Mouse (Mus musculus) embryo, embryonic 11 days (tissue): ENCODE results near the gene Coq8a.

Experiments
- DNase-seq: peaks from one replicate; pipeline ENCODE4 v3.0.0-alpha.2; 2015

The Coq8a gene

DNA sequence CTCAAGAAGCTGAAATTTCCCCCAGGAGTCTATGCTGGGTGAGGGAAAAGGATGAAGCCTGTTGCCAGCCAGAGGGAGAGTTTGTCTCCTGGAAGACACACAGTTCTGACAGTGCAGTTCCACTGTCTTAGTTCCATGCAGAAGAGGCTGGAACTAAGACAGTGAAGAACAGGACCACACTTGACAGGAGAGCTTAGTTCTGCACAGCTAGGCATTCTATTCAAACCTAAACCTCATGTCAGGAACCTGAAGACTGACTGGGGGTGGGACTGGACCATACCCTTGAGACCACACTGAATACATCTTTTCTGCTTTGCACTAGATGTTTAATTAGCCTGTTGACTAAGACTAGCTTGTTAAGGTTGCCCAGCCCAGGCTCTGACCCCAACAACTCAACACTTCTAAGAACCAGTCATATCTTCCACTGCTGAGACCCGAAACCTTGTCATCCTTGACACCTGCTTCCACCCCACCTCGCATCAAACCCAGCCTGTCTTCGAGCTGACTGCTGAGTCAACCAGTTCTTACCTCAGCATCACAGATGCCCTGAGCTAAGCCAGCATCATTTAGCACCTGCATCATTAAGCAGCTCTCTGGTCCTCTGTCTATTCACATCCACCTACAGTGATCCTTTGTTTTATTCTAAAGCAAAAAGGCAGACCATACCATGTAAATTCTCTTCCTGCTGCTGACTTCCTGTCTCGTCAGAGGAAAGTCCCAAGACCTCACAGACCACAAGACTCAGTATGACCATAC is at the start of gene Coq8a:
TSS of gene Coq8a (minus strand) at position 644 of the 756 bp plus-strand sequence.
- DNase-seq, result no peak

- no peak for DNase-seq
Observed at GRCm38 (mm10) chr1:180248593-180249146, 49.3 kb upstream of the Coq8a start.

GRCm38 (mm10) chr1:180247901-180248300 is 48.5 kb upstream of the Coq8a start:
- no peak for DNase-seq

- no peak for DNase-seq
Observed at GRCm38 (mm10) chr1:180245741-180246507, 46.5 kb upstream of the Coq8a start.

DNA sequence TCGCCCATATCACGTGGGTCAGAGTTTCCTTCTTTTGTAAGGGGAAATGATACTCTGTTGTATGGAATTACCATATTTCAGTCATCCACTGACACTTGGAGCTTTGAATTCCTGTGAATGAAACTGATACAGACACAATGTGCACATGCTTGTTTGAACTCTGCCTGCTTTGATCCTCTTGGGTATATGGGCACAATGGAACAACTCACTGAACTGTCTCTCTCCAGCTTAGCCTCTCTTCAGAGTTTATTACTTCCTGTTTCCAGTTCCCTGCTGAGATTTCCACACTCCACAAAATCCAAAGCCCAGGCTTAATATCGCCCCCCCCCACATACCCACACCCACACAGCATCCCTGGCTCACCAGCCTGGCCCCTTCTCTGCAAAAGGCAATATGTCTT is 32.3 kb upstream of the Coq8a start:
- no peak for DNase-seq

DNA sequence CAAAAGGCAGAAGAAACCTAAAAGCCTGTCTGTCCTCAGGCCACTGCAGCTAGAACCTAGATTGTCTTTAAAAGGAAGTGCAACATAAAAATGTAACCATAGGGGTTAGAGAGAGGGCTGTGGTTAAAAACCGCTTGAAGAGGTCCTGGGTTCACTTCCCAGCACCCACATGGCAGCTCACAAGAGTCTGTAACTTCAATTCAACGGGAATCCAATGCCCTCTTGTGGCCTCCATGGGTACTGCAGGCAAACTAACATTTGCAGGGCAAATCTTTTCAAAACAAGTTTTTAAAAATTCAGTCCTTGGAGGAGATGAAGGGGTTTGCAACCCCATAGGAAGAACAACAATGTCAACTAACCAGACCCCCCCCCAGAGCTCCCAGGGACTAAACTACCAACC is 31.2 kb upstream of the Coq8a start:
- peak; percentile 41 for DNase-seq

DNA sequence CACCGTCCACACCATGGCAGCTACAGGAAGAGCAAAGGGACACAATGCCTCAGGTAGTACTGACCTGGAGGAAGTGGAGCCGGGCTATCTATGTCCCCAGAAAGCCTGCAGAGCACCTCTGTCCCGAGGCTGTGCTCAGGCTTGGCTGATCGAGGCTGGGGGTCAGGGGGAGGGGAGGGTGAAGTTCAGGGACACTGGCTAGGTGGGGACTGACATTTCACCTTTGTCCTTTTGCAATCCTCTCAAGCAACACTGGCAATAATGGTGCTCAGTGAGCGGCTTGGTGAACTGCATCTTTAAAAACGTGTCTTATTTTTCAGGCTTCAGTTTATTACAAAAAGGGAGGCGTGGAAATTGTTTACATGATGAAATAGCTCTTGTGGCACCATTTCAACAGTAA is 30.5 kb upstream of the Coq8a start:
- DNase-seq, result no peak

DNA sequence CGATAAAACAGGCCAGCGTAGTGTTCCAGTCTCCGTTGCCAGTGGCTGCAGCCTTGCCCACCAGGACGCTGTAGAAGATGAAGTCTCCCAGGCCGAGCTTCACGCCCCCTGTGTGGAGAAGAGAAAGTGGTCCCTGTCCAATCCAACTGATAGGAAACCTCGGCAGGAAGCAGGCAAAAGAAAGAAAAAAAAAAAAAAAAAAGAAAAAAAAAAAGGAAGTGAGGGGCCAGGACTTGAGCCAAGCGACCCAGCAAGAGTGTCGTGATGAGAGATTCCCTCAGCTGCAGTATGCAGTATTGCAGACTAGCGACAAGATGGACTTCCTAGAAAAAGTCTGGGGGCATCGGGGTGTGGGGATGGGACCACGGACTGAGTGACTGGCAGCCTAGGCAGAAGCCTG is 29.5 kb upstream of the Coq8a start:
- DNase-seq, result no peak

DNA sequence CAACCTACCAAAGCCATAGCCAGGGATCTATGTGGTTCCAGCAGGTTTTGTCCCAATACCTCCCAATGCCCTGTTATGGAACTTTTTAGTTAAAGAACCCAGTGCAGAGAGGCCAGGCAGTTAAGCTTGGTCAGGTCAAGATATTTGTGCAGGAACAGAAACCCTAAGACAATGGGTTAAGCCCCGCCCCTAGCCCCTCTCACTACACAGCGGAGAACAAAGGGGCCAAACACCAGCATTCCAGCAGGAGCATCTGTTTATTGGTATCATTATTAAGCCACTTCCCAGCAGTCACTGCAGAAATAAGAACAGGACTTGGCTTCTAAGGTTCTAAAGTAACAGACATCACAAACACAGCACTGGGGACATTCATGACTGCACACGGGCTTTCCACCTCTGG is 27.4 kb upstream of the Coq8a start:
- DNase-seq, result no peak

- peak; percentile 48 for DNase-seq
Observed at GRCm38 (mm10) chr1:180226221-180226713, 26.9 kb upstream of the Coq8a start.

DNA sequence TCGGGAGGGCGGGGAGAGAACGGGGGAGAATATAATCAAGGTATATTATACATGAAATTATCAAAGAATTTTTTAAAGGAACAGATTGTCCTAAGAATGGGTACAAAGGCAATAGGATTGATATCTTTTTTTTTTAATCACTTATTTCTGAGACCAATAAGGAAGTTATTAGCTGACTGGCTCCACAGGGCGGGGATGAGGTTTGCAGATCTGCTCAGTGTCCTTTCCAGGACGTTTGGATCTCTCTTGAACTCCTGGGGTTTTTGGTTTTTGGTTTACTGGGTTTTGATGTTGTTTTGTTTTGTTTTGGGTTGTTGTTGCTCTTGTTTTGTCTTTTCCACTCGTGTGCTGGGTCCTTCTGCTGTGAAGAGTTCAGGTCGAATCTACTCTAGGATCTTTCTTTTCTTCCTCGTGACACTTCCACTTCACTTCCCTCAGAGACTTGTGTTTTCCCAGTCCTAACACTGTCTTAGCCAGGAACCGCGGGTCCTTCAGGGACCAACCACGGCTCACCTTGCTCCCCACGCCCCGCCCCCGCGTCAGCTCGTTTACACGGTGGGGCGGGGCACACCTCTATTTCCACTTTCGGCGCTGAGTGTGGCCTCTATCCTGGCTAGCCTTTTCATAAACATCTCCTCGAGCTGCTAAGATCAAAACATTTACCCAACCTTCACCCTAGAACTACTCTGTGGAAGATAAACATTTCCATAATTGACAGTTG is 26.3 kb upstream of the Coq8a start:
- DNase-seq, result peak; percentile 84

GRCm38 (mm10) chr1:180222007-180222406 is 22.6 kb upstream of the Coq8a start:
- no peak for DNase-seq

- no peak for DNase-seq
Observed at GRCm38 (mm10) chr1:180220791-180221542, 21.6 kb upstream of the Coq8a start.

DNA sequence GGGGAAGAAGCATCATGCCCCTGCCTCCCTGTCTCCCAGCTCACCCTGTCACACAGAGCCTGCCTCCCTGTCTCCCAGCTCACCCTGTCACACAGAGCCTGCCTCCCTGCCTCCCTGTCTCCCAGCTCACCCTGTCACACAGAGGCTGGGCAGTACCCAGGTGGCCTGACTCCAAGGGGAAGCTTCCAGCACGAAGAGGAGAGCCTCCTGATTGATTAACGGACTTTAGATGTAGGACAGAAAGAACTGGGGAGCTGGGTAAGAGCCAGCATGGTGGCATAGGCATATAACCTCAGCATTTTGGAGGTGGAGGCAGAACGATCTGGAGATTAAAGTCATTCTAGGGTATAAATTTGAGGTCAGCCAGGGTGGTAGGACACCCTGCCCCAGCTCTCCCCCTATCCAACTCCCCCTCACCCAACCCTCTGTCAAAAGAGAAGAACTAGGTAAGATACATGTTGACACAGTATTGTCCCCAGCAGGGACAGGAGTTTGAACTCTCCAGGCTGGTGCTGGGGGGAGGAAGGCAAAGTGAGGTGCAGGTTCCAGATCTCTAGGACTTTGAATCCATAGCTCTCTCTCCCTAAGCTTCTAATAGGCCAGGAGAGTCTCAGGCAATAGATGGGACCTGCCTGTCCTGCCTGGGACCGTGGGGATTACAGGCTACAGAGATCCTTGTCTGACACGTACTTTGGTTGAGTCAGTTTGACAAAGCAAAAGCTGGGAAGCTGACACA is 17.3 kb upstream of the Coq8a start:
- no peak for DNase-seq

- DNase-seq, result peak; percentile 78
Observed at GRCm38 (mm10) chr1:180215044-180215443, 15.6 kb upstream of the Coq8a start.

- DNase-seq, result no peak
Observed at GRCm38 (mm10) chr1:180212911-180213310, 13.5 kb upstream of the Coq8a start.

DNA sequence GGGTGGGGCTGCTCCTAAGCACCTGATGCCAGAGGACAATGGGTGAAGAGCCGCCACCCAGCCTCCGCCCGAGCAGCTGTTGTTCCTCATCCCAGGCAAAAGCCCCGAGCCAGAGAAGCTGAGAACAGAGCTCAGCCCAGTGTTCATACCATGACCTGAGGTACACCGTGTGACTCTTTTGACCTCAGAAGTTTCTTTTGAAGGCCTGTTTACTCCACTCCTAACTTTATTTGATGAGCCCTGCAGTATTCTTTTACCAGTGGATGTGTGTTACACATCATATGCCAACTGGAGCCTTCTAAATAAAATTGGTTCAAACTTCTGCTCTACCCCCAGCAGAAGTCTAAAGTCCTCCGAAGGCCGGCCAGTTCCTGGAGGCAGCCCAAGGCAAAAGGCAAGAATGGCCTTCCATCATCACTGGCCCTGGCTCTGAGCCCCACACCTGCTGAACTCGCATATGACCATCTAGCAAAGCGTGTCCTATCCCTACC is 11.4 kb upstream of the Coq8a start:
- DNase-seq, result no peak

- DNase-seq, result no peak
Observed at GRCm38 (mm10) chr1:180210031-180210432, 10.6 kb upstream of the Coq8a start.

GRCm38 (mm10) chr1:180208370-180208769 is 9.0 kb upstream of the Coq8a start:
- no peak for DNase-seq

DNA sequence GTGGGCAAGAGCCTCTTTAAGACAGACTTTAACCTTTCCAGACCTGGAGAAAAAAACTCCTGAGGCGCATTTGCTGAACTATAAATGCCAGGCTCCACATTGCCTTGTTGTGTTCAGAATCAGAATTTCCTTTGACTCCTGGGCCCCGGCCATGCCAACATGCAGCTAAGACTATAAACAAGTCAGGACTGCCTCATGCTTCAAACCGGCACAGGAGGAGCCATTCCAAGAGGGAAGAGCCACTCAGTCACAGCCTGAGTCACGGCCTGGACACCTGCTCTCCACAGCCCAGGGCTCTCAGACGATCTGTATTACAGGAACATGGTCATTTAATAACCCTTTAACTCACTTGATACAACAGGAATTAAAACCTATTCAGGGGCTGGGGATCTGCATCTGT is 1.3 kb upstream of the Coq8a start:
- DNase-seq, result no peak

DNA sequence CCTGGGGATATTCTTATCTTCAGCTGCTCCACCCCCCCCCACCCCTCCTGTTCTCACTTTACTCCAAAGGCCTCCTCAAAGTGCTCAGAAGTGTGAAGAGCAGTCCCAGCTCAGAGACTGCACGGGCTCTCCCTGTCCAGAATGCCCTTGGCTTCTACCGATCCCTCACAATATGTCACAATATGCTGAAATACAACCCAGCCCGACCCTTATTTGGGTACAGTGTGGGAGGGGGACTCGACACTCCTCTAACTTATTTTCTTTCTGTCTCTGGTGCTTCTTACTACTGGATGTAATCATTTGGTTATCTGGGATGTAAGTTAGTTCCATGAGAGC is 281 bp upstream of the Coq8a start:
- no peak for DNase-seq

- no peak for DNase-seq
Observed at GRCm38 (mm10) chr1:180197956-180198355, 1.4 kb downstream of the Coq8a start.
